Mouse (Mus musculus) spleen, adult 2 months (tissue): ENCODE data around the gene Agrp. TPM values are rescaled to one million over a fixed set of nuclear protein-coding genes. Genes with fewer than 3 reads are reported as not detected.

Experiments used
- DNase-seq, 2 experiments: peaks; one replicate each; pipeline versions ENCODE4 v3.0.0 to v3.0.0-alpha.2; 2012 to 2021; ENCODE audit warnings: low spot score in 2 of 2, low read depth in 1 of 2
- H3K27ac ChIP-seq: fragments of 200-500 bp; 2 replicates; pipeline ENCODE4 v1.5.1; 2012; ENCODE audit warnings: low read length, inconsistent platforms; ENCODE audit not compliant: insufficient read depth
- H3K27me3 ChIP-seq: fragments of 200-500 bp; 2 replicates; pipeline ENCODE4 v1.6.1; 2012; ENCODE audit warnings: mild to moderate bottlenecking, moderate library complexity, low read length, inconsistent platforms; ENCODE audit not compliant: control insufficient read depth, insufficient read depth
- H3K36me3 ChIP-seq: fragments of 200-500 bp; 2 replicates; pipeline ENCODE4 v1.6.1; 2012; ENCODE audit warnings: mild to moderate bottlenecking, low read length, inconsistent platforms; ENCODE audit not compliant: control insufficient read depth, insufficient read depth
- H3K4me1 ChIP-seq: fragments of 200-500 bp; 2 replicates; pipeline ENCODE4 v1.6.1; 2011; ENCODE audit warnings: inconsistent platforms; ENCODE audit not compliant: control insufficient read depth, insufficient read depth, insufficient read length
- H3K4me3 ChIP-seq: fragments of 200-500 bp; 2 replicates; pipeline ENCODE4 v1.5.1; 2011; ENCODE audit warnings: mild to moderate bottlenecking, inconsistent platforms; ENCODE audit not compliant: insufficient read depth, insufficient read length; ENCODE audit errors: extremely low read depth
- CTCF ChIP-seq: fragments of 200-500 bp; IDR thresholded peaks from 2 replicates; pipeline ENCODE4 v1.5.1; 2011; ENCODE audit warnings: mild to moderate bottlenecking, inconsistent platforms; ENCODE audit not compliant: insufficient read depth, insufficient read length, insufficient replicate concordance; ENCODE audit errors: extremely low read depth
- POLR2A ChIP-seq: fragments of 200-500 bp; IDR thresholded peaks from 2 replicates; pipeline ENCODE4 v1.6.1; 2011; ENCODE audit warnings: low read depth, low read length, inconsistent platforms
- WGBS: fragments of 180-500 bp; shearing (Covaris S2); methylation state at CpG from one replicate; pipeline ENCODE4 v1.1.7; 2018; 5-methylcytosine and 5-hydroxymethylcytosine counted together
- polyA plus RNA-seq: library from polyadenylated mRNA; depleted of rRNA; stranded (reverse); fragments of >200 nt; gene quantifications from 2 replicates; pipeline ENCODE4 v1.2.3, GENCODE M21; 2012

The Agrp gene
- polyA plus RNA-seq, 1 experiment = 0.14 TPM

GRCm38 (mm10) chr8:105623118-105623517 is 14.1 kb downstream of the Agrp start:
- Histone ChIP-seq H3K36me3 (peaks cover 15% of the 10 kb centered on the region), H3K27ac (peak overlapping the region; percentile 99), H3K4me3 (peak overlapping the region; percentile 45), H3K4me1 (peaks cover 23% of the 10 kb centered on the region), H3K27me3 (no peaks in the 10 kb centered on the region)
- TF ChIP-seq POLR2A = peak; percentile 70; the same call in 1 of the 2 replicates
- TF ChIP-seq CTCF = no peak
- peak; percentile 88 to 98 for DNase-seq
- WGBS = 7% methylated on average over 5 of the region's 5 CpGs

- Histone ChIP-seq H3K27ac (peak overlapping the region; percentile 99), H3K27me3 (no peaks in the 10 kb centered on the region), H3K4me3 (peak overlapping the region; percentile 37), H3K36me3 (peaks cover 20% of the 10 kb centered on the region), H3K4me1 (peaks cover 23% of the 10 kb centered on the region)
- TF ChIP-seq CTCF (peak; percentile 99), POLR2A (no peak)
- WGBS = 1% methylated on average over 8 of the region's 8 CpGs
- peak; percentile 91 to 96 for DNase-seq
These were observed 14.7 kb downstream of the Agrp start for GRCm38 (mm10) chr8:105622421-105622920.

GRCm38 (mm10) chr8:105621841-105622240 is 15.4 kb downstream of the Agrp start:
- DNase-seq = no peak
- H3K27ac ChIP-seq = peak overlapping the region; percentile 76
- H3K4me1 ChIP-seq = peaks cover 23% of the 10 kb centered on the region
- H3K27me3 ChIP-seq = no peaks in the 10 kb centered on the region
- peaks cover 27% of the 10 kb centered on the region for H3K36me3 ChIP-seq
- H3K4me3 ChIP-seq = no peak overlapping the region; the same call in 1 of the 2 replicates
- TF ChIP-seq CTCF = no peak
- no peak for TF ChIP-seq POLR2A
- whole genome bisulfite sequencing = 59% methylated on average over 4 of the region's 4 CpGs

GRCm38 (mm10) chr8:105620946-105621720 is 16.1 kb downstream of the Agrp start:
- DNase-seq = no peak
- no peak overlapping the region; the same call in 1 of the 2 replicates for H3K27ac ChIP-seq
- peaks cover 20% of the 10 kb centered on the region for H3K4me1 ChIP-seq
- peaks cover 33% of the 10 kb centered on the region for H3K36me3 ChIP-seq
- 90% methylated on average over 21 of the region's 21 CpGs for WGBS
- no peaks in the 10 kb centered on the region for H3K27me3 ChIP-seq
- no peak overlapping the region for H3K4me3 ChIP-seq
- TF ChIP-seq POLR2A (no peak), CTCF (no peak)

GRCm38 (mm10) chr8:105620211-105620610 is 17.0 kb downstream of the Agrp start:
- Histone ChIP-seq H3K36me3 (peaks cover 38% of the 10 kb centered on the region), H3K27me3 (no peaks in the 10 kb centered on the region), H3K27ac (no peak overlapping the region), H3K4me1 (peaks cover 14% of the 10 kb centered on the region; the same call in 1 of the 2 replicates), H3K4me3 (no peak overlapping the region)
- WGBS = 91% methylated on average over 19 of the region's 19 CpGs
- TF ChIP-seq POLR2A (no peak), CTCF (no peak)
- no peak for DNase-seq

GRCm38 (mm10) chr8:105618892-105619591 is 18.2 kb downstream of the Agrp start:
- 96% methylated on average over 19 of the region's 19 CpGs for WGBS
- Histone ChIP-seq H3K4me3 (no peak overlapping the region), H3K27me3 (no peaks in the 10 kb centered on the region), H3K36me3 (peaks cover 41% of the 10 kb centered on the region), H3K4me1 (peaks cover 9% of the 10 kb centered on the region), H3K27ac (no peak overlapping the region)
- no peak for DNase-seq
- TF ChIP-seq CTCF = no peak
- TF ChIP-seq POLR2A = no peak
